Mouse (Mus musculus) cerebellum, adult 11 months (tissue): ENCODE data around the gene Cilp2.
A peak's percentile ranks its signal among the peaks of the same experiment; 100 is the strongest.

ENCODE experiments used
- DNase-seq: peaks from one replicate; pipeline ENCODE4 v3.0.0; 2022

Gene Cilp2

DNA sequence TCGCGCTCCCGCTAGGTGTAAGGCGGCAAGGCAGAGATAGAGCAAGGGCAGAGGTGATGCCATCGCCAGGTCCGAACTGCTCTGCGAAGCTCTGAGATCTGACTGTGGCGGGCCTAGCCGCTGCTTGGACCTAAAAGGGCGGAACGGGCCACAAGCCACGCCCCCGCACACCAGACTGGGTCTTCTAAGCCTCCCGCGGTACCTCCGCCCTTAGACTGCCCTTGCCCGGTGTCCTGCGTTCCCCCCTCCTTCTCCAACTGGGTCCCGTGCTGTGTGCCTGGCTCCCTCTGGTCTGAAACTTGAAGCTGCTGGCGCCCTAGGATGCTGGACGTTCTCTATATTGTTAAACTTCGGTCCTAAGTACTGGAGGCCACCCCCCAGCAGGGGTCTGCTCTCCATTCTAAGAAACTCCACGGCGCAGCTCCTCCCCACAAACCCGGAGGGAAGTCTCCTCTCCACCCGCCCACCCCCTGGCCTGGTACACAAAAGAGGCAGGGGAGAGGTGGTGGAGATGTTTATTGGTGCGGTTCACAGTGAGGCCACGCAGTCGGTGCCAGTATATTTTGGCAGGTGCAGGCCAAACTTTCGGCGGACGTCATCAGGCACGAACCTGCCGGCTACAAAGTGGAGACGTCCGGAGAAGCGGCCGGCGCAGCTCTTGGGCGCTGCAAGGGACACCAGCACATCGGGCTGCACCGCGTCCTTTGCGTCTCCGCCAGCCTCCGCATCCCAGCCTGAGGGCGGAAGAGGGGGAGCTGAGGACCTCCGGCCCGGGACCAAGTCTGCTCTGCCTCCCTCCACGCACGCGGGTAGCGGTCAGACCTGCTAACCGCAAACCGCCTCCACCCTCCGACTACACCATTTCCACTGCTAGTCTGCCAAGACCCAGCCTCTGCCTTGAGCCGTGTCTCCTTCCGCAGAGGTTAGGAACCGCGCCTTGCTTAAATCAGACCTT lies at the start of gene Cilp2:
Gene Cilp2 (minus strand): TSS at position 399 of the 955 bp plus-strand sequence.
- DNase-seq, result no peak

GRCm38 (mm10) chr8:69936050-69936794 lies 48.7 kb upstream of the Cilp2 start:
- DNase-seq, result no peak

DNA sequence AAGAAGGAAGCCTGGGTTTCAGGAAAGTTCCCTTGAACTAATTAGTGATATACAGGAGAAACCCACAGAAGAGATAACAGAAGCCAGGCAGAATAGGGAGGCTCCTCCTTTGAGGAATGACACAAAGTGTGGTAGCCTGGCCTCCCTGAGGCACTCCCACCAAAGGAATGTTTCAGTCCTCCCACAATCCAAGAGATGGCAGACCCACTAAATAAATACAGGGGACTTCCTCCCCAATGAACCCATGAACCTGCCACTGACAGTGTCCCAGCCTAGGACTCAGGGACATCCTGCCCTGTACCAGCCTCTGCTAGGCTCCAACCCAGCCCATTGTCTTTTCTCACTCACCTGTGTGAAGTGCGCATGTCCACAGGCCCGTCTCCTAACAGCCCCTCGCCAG lies 47.9 kb upstream of the Cilp2 start:
- no peak for DNase-seq

DNA sequence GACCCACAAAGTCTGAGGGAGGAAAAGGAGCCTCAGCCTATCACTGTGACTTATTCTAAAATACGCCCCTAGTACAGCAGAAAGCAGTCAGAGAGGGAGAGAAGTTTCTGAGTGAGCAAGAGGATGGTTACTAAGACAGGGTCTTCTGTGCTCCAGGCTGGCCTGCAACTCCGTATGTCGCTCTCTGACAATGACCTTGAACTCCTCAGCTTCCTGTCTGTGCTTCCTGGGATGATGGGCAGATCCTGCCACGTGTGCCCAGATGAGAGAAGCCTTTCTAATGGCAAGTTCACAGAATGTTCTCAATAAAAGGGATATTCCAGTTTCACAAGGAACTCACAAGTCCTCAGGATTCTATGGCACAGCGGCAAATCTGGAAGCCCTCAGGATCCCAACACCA lies 47.1 kb upstream of the Cilp2 start:
- DNase-seq, result no peak

- DNase-seq, result no peak
Measured at GRCm38 (mm10) chr8:69933811-69934210, 46.3 kb upstream of the Cilp2 start.

DNA sequence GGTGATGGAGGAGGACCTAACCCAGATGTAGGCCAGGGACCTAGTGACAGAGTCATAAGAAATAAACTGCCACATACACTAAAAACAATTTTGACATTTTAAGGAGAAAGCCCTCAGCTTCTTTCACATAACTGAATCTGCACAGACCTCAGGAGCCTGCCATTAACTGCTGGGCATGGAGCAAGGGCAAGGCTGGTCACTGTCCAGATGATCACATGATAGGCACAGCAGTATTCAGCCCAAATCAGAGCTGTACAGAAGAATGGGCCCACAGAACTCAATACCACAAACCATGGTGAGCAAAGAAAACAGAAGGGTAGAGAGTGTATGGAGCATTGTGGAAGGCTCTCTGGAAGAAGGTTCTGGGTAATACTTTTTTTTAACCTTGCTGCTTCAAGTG lies 39.4 kb upstream of the Cilp2 start:
- no peak for DNase-seq

- DNase-seq, result no peak
Measured at GRCm38 (mm10) chr8:69923986-69924385, 36.5 kb upstream of the Cilp2 start.

DNA sequence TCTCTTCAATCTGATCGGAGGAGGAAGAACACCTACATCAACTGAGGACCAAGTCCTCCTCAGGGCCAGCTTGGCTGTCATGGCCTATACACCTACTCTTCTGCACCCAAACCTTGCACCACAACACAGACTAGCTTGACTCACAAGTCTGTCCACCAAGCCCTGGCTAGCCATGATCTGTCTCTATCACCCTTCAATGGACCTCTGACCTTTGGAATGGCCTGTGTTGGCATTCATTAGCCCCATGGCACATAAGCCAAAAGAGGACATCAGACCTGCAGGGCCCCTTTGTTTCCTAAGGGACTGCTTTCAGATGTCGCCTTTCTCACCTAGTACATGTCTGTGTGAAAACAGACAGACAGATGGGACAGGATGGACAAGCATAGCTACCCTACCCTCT lies 33.7 kb upstream of the Cilp2 start:
- no peak for DNase-seq

DNA sequence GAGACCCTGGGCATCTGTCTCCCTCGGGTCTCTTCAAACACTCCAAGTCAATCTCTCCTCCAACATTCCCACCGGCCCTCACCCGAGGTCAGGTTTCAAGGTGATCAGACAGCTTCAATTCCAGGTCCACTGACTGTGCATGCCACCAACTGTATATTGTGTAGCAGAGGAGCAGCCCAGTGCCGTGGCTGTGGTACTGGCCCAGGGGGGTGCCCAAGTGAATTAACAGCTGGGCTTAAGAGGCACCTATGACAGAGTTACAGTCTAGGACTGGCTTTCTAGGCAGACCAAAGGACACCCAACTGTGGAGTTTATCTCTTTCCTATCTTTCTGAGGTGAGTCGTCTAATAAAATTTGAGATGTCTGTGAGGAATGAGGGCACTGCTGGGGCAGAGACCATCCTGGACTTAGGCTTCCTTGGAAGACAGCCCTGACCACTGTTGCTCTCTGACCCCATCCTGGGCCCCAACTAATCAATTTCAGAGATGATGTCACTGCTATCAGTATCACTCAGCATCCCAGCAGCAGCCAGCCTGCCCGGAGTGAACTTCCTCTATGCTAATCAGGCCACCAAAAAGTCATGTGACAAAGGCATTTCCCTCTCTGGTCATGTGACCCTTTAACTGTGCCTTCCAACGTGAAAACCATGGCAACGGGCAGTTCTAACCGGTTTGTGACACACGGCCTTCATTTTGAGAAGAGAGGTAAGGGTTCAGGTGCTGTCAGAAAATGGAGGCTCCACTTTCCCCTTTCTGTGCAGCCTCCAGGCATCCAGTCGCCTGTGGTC lies 32.6 kb upstream of the Cilp2 start:
- DNase-seq, result no peak

DNA sequence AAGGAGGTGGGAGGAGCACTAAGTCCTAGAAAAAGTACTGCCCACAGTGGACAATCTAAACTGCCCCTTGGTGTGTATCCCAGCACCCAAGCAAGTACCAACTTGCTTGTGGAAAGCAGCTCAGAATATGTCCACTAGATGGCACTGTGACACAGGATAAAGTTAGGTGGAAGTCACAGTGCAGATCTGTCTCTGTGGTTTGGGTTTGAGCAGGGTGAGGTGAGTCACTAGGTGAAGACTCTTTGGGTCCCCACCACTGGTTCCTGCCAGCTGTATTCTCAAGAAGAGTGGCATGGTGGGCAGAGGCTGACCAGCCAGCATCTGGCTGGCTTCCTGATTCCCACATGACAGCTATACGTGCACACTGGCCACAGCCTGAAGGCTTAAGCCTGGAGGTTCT lies 31.5 kb upstream of the Cilp2 start:
- peak; percentile 73 for DNase-seq

DNA sequence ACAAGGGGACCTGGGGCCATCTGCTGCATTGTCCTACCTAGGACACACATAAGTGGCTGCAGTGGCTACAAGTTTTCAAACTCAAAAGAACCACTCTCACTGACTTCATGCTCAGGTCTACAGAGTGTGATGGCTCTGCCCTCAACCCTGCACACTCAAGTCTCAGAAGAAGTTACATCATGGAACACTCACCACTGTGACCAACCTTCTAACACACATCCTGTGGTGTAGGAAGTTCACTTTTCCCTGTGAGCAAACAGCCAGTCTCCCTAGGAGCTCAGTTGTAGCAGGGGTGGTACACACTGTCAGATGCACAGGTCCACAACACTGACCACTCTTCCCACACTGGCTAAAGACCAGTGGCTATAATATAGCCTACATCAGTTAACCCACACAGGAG lies 31.0 kb upstream of the Cilp2 start:
- no peak for DNase-seq

GRCm38 (mm10) chr8:69915748-69916147 lies 28.3 kb upstream of the Cilp2 start:
- no peak for DNase-seq

DNA sequence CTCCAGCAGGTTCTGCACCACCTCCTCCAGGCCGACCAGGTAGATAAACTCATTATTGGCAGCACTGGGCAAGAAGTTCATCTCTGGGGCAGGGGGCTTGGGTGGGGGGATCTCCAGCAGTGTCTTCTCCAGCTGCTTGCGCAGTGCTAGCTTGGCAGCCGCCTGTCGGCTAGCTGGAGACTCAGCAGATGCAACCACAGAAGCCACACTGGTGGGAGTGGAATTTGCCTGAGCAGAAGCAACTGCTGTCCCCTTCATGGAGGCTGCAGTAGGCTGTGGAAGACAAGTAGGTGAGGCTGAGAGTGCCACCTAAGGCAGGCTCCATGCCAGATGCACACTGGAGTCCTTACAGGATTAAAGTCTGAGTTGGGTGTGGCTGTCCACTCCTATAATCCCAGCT lies 27.0 kb upstream of the Cilp2 start:
- DNase-seq, result no peak

DNA sequence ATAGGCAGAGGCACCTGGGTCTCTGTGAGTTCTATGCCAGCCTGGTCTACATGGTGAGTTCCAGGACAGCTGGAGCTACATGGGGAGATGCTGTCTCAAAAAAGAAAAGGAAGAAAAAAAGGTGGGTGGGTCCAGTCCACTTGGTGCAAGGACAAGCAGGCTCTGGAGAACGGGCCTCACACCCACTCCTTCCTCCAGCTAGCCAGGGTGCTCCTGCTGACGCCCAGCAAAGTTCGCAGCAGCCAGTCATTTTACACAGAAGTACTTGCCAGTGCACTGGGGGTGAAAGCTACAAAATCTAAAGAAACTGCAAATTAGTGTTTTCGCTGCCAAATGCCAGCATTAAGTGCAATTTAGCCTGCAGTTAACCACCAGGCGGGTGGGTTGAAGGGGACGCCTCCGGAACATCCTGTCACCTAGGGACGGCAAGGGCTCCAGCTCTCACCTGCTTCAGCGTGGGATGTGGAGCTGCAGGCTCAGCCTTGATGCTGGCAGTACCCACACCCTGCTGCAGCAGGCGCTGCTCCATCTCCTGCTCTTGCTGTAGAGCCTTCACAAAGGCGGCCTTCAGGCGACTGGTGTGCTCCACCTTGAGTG lies 25.1 kb upstream of the Cilp2 start:
- DNase-seq, result no peak

GRCm38 (mm10) chr8:69911917-69912316 lies 24.4 kb upstream of the Cilp2 start:
- no peak for DNase-seq

- no peak for DNase-seq
Measured at GRCm38 (mm10) chr8:69907106-69907505, 19.6 kb upstream of the Cilp2 start.

DNA sequence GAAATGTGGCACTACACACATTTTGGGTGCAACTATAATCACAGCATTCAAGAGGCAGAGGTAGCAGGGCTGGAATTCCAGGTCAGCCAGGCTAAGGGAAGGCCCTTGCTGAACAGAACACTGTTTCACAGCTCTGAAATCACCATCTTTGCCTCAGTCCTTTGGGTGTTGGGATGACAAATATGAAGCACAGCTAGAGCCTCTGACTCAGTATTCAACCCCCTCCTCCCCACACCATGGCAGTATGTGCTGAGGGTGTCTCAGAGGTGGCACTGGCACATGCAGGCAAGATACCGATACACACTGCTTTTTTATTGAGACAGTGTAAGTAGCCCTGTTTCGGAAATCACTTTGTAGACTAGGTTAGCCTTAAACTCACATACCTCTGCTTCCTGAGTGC lies 18.8 kb upstream of the Cilp2 start:
- no peak for DNase-seq

DNA sequence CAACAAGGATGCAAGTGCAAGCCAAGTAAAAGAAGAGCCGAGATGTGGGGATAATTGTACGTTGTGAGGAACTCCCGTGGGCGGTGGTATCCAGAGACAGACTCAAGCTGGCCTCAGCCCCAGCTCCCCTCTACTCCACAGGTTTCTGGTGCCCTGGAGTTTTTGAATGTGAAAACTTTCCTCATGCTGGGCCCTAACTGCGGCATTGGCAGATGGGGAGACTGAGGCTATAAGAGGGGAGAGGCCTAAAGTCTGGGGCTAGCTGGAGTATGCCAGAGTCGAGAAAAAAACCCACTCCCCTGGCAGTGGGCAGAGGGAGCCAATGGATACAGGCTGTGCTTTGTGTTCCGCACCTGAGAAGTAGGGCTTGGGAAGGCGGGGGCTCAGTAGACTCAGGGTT lies 16.6 kb upstream of the Cilp2 start:
- no peak for DNase-seq

- DNase-seq, result peak; percentile 99
Measured at GRCm38 (mm10) chr8:69903063-69903542, 15.6 kb upstream of the Cilp2 start.

- peak; percentile 67 for DNase-seq
Measured at GRCm38 (mm10) chr8:69902163-69903062, 14.9 kb upstream of the Cilp2 start, which contains the start of the genes Tssk6, Ndufa13 and Yjefn3. Gene Tssk6, plus strand, starts transcription at chr8:69902184. Gene Ndufa13, minus strand, starts transcription at chr8:69902558. Gene Yjefn3, minus strand, starts transcription at chr8:69902712.

DNA sequence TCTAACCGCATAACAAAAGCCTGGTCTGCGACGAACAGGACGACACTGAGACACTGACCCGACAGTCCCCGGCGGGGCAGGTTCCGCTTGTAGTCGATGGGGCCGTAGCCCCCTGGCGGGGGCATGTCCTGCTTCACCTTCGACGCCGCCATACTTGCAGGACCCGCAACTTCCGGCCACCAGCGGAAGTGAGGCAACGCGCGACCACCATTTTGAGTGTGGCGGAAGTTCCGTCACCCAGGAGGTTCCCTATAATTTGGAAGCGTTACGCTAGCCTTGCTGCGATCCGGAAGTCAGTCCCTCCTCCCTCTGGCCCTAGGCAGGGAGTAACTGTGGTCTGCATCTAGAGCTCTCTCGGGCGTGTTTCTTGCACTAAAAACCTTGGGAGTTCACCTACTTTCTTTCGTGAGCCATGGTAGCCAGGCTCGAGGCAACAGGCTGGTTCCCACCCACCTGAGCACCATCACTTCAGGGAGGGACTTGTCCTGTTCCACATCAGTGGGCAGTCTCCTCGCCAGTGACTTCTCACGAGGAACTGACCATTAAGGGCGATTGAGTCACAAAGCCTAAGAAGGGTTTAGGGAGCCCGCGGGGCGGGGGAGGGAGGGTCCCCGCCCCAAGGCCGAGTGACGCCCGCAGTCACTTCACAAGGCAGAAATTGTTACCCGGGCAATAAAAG lies 14.1 kb upstream of the Cilp2 start:
- DNase-seq, result peak; percentile 95
